Mouse (Mus musculus): Measurements from ENCODE around the gene Zfp638.

- TF ChIP-seq CTCF (IDR thresholded peaks at IDR 0.05; ENCODE audit: borderline replicate concordance, insufficient read depth, low read length) (no peak), POLR2A (IDR thresholded peaks at IDR 0.05; ENCODE audit: low read depth, low read length) (no peak)
These were observed 983 bp downstream of the Zfp638 start for GRCm38 (mm10) chr6:83867598-83868585.

Measured in embryonic fibroblast, embryonic 13.5 days (primary cell).